Mouse (Mus musculus) liver, embryonic 14.5 days (tissue): ENCODE data around the gene Slfn14.

Source experiments
- CTCF ChIP-seq: IDR thresholded peaks from 2 replicates; pipeline ENCODE4 v1.5.1; 2016; ENCODE audit warnings: antibody characterized with exemption, low read depth, control low read depth
- EP300 ChIP-seq: IDR thresholded peaks from 2 replicates; pipeline ENCODE4 v1.6.1; 2016; ENCODE audit warnings: antibody characterized with exemption, low read depth

DNA sequence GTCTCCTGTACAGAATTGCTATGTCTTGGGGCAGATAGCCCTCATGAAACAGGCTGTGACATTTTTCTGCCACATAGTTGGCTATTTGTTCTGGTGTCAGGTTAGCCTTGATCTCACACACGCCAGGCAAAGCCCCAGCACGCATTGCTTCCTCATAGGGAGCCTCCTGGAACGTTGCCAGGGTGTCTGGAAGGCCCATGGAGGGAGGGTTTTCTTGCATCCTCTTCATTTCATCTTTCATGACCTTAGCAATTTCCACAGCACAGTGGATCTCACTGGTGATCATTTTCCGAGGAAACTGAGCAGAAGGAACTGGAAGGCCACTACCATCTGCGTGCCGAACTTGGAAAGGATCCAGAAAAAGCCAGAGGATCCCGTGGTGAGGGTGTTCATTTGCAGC lies 10.3 kb downstream of the Slfn14 start:
- TF ChIP-seq CTCF (no peak), EP300 (no peak)
